Mouse (Mus musculus) small intestine, adult 2 months (tissue): ENCODE measurements around the gene Smarcc2.

Experiments used
- CTCF ChIP-seq: fragments of 200-500 bp; IDR thresholded peaks from 2 replicates; pipeline ENCODE4 v1.5.1; 2012; ENCODE audit warnings: low read depth, mild to moderate bottlenecking, control low read depth, inconsistent platforms, low read length, moderate library complexity, mixed read lengths; ENCODE audit not compliant: insufficient replicate concordance, insufficient read length; ENCODE audit errors: extremely low read depth
- POLR2A ChIP-seq: fragments of 200-500 bp; IDR thresholded peaks from 2 replicates; pipeline ENCODE4 v1.6.1; 2012; ENCODE audit warnings: low read depth, mild to moderate bottlenecking, control low read depth, inconsistent platforms, low read length, moderate library complexity

GRCm38 (mm10) chr10:128515044-128515443 is 56.0 kb downstream of the Smarcc2 start:
- TF ChIP-seq CTCF = no peak
- no peak for TF ChIP-seq POLR2A
